Mouse (Mus musculus): ENCODE measurements around the gene Mad1l1. TPM values are rescaled to one million over a fixed set of nuclear protein-coding genes. Genes with fewer than 3 reads are reported as not detected.

Gene Mad1l1
- total RNA-seq, 2 experiments from 2014 or later: 11.6 to 46.6 TPM

DNA sequence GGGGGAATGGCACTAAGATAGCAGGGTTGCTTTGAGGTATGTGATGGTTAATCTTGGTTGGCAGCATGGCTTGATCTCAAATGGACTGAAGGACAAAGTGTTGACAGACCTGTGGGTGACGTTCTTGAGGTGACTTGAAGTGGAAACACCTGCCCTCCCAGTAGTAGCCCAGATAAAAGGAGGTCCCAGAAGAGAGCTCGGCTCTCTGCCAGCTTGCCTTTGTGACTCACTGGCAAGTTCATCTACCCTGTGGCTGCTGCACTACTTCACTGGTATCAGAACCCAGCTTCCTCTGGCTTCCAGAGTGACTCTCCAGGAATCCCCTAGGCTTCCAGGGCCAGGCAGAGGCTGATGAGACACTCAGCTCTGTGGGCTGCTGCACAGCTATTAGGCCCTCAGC is 170.2 kb downstream of the Mad1l1 start:
- ATAC-seq (ENCODE audit: poor library complexity, severe bottlenecking): no peak

GRCm38 (mm10) chr5:140150694-140151093 is 170.7 kb downstream of the Mad1l1 start:
- ATAC-seq (ENCODE audit: poor library complexity, severe bottlenecking): no peak

DNA sequence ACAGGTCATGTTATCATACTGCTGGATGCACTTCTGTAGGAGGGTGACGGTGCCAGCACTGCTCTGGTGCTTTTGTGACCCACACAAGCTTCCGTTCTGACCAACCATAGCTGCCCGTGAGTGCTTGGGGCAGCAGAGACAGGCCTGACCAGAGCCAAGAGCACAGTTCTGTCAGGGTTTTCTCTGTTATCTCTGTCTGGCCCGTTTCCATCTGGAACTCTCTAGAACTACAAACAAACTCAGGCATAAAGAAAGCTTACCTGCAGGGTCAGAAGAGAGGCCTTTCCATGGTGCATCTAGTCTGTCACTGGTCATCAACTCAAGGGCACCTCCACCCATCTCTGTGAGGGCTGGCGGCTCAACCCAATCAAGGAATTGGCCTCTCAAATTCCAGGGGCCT is 171.2 kb downstream of the Mad1l1 start:
- no peak for ATAC-seq (ENCODE audit: poor library complexity, severe bottlenecking)

- peak; percentile 47; the same call in 1 of the 2 replicates for ATAC-seq (ENCODE audit: poor library complexity, severe bottlenecking)
These were observed 172.1 kb downstream of the Mad1l1 start for GRCm38 (mm10) chr5:140149298-140149697.

DNA sequence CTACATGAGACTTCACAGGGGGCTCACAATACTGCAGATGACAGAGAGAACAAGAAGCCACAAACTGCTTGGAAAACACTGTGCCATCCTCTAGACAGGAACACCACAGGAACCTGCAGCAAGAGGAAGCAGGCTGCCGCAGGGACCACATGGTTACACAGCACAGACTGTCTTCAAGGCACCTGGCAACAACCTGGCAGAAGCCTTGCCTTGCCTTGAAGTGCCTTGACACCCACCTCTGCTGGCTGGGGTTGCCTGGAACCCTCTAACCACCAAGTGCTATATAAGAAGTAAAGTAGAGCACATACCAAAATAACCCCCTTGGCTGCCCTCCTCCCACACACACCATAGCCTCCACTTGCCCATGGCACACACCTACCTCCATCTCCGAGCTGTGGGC is 177.8 kb downstream of the Mad1l1 start:
- no peak for ATAC-seq (ENCODE audit: poor library complexity, severe bottlenecking)

DNA sequence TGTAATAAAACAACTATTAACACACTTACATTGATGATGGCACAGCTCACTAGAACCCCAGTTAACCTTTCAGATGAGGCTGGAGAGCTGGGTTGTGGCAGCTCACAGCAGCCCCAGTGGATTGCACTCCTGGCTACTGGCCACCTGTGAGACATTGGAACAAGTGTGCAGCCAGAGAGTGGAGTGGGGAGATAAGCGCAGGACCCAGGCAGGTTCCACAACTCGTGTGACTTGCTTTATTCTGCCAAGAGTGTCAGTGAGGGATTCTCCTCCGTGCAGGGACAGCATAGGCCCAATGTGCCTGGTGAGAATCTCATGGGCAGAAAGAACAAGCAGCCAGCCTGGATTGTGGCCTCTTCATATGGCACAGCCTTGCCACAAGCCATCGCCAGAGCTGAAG is 180.0 kb downstream of the Mad1l1 start:
- ATAC-seq (ENCODE audit: poor library complexity, severe bottlenecking): no peak

DNA sequence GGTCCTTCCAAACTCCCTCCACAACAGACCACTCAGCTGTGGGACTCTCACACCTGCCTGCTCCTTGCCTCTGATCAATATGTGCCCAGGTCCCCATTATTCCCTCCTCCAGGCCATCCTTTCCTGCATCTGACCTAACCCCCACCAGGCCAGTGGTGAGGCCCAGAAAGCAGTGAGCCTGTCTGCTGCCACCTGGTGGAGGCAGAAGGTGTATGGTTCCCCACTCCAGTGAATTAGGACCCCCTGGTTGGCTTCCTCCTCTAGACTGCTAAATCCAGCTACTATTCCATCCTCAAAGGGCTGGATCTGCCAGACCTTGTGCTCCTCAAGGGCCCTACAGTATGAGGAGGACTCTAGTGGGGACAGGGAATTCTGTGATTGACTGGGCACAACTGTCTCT is 181.1 kb downstream of the Mad1l1 start:
- peak; percentile 47; the same call in 1 of the 2 replicates for ATAC-seq (ENCODE audit: poor library complexity, severe bottlenecking)

DNA sequence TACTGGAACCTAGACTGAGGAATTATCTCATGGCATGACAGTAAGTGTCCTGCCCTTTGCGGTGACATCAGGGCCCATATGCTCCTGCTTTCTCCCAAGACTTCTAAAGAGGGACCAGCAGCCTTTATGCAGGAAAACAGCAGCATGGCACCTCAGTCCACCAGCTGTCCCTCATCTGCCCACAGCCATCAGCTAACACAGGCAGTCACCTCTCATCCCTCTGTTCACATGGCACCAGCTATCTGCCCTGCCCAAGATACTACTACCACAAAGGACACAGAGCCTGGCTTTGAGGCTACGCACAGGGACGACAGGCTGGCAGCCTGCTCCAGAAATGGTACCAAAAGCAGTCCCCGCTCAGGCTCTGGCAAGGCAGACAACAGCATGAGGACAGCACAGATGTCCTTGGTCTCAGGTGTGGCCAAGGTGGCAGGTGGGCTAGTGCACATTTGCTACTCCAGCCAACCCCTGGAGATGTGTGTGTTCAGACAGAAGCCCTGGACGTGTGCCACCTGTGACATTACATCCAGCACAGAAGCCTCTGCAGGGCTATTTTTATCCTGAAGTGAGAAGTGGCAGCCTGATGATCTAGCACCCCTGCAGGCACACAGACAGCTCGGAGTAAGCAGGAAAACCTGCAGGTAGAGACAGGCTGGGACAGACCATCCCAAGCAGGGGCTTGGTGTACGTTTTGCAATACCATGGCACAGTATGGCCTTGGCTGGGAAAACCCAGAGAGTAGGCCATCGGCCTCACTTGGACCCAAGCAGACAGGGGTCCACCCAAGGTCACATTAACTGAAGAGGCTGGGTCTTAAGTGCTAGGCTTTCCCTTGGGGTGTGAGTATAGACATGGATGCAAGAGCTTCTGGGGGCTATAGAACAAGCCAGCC is 185.4 kb downstream of the Mad1l1 start:
- ATAC-seq (ENCODE audit: poor library complexity, severe bottlenecking): no peak

GRCm38 (mm10) chr5:140134021-140134420 is 187.3 kb downstream of the Mad1l1 start:
- no peak for ATAC-seq (ENCODE audit: poor library complexity, severe bottlenecking)

- ATAC-seq (ENCODE audit: poor library complexity, severe bottlenecking): no peak
These were observed 192.9 kb downstream of the Mad1l1 start for GRCm38 (mm10) chr5:140128414-140128981.

- ATAC-seq (ENCODE audit: poor library complexity, severe bottlenecking): no peak
These were observed 193.4 kb downstream of the Mad1l1 start for GRCm38 (mm10) chr5:140127981-140128380.

GRCm38 (mm10) chr5:140124626-140125025 is 196.7 kb downstream of the Mad1l1 start:
- ATAC-seq (ENCODE audit: poor library complexity, severe bottlenecking): no peak

- ATAC-seq (ENCODE audit: poor library complexity, severe bottlenecking): no peak
These were observed 197.5 kb downstream of the Mad1l1 start for GRCm38 (mm10) chr5:140123640-140124366.

DNA sequence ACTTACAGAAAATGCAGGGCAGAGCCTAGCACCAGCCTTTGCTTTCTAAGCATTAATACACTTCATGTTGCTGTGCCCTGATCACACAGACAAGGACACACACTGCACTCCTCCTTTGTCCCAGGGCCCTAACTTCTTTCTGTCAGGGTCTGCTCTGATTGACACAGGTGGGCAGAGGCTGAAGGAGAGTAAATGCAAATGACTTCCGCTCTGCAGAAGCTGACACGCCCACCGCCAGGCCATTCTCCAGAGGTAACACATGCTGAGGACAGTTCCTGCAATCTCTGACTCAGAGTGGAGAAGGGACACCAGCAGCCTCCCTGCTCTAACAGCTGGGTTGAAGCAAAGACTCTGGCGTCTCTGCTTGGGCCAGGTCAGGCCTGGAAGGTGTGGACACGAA is 198.2 kb downstream of the Mad1l1 start:
- no peak for ATAC-seq (ENCODE audit: poor library complexity, severe bottlenecking)

GRCm38 (mm10) chr5:140121966-140122365 is 199.4 kb downstream of the Mad1l1 start:
- ATAC-seq (ENCODE audit: poor library complexity, severe bottlenecking): no peak

- ATAC-seq (ENCODE audit: poor library complexity, severe bottlenecking): no peak
These were observed 202.4 kb downstream of the Mad1l1 start for GRCm38 (mm10) chr5:140118921-140119320.

- no peak for ATAC-seq (ENCODE audit: poor library complexity, severe bottlenecking)
These were observed 203.4 kb downstream of the Mad1l1 start for GRCm38 (mm10) chr5:140117968-140118367.

DNA sequence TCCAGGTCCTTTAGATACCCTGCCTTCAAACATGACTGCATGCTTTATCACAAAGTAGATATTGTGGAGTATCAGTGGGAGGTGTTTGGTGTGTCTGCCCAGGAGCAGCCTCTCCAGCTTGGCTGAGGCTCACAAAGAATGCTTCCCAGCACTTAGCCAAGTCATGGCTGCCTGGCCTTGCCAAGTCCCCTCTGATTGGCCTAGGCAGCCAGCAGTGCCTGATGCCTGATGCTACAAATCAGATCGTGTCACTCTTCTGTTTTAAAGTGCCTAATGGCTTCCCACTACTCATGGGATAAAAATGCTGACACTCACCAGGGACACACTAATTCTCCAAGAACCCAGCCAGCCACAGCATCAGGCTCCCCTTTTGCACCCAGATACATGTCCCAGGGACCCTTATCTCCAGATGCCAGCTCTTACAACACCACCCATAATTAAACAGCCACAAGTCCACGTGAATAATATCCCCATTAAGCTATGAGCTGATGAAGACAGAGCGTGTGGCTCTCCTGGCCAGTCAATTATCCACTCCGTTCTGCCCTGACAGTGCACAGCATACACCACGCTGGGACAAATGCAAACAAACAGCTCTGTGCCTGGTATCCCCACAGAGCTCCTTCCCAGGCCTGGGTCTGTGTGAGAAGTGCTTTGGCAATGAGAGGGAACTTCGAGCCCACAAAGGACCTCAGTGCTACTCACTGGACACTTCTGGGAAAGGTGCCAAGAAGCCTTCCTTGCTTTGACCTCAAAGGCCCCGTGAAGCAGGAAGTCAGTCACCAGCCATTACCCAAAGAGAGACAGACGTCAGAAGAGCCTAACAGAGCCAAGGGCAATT is 205.7 kb downstream of the Mad1l1 start:
- ATAC-seq (ENCODE audit: poor library complexity, severe bottlenecking): peak; percentile 92

DNA sequence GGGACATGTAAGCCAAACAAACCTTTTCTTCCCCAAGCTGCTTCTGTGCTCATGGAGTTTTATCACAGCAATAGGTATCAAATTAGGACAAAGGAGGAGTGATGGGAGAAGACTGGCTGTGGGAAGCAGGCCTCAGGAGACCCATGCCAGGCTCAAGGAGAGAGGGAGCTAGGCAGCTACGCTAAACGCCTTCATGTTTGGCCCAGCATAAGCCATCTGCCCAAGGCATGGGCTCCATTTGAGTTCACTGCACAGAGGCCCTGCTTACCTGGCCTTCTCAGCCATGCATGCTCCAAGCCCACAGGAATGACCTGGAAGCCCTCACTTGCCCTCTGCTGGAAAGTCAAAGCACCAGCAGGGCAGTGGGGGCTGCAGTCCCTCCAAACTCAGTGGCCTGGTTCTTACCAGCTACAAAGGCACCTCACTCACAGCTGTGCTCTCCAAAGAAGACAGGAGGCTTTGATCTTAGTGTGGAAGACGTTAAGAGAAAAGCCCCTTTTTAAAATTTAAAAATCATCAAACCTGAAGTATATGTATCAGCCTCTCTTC is 206.8 kb downstream of the Mad1l1 start:
- ATAC-seq (ENCODE audit: poor library complexity, severe bottlenecking): no peak

DNA sequence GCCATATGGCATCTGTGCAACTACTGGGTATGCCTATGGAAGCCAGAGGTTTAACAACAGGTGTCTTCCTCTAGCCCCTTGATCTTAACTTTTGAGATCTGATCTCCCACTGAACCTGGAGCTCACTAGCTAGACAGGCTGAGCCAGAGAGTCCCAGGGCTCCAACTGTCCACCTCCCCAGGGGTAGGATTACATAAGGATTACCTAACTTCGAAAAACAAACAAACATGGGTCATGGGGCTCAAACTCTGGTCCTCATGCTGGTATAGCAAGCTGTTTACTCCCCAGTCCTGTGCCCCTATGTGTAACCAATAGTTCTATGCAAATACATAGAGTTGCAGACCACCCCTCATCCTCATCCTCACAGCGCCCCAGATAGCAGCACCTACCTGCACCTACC is 208.1 kb downstream of the Mad1l1 start:
- no peak for ATAC-seq (ENCODE audit: poor library complexity, severe bottlenecking)

All from megakaryocyte, adult 5-6 weeks (primary cell).